Mouse (Mus musculus) mouse embryonic stem cell (cell line): ENCODE measurements at regions not wholly inside any gene's neighbourhood (a gene's known extent, or its start where the extent isn't known, plus 50 kb on each side); places are given as distances from the start of the nearest gene placed in this dataset.
"Not testable (repeated sequence)": the region's sequence is repeated elsewhere in the genome, so short reads cannot be mapped to it uniquely, and the experiment has no call there.

Experiments
- in situ Hi-C, 2 experiments: fragments of 300-500 bp; cut with MboI; formaldehyde crosslinking; loops; 1 replicate in 1 of 2; 3 replicates in 1 of 2; pipeline ENCODE4 v1.14.3; 2019 to 2020; ENCODE audit warnings: low sequenced_read_pairs in 2 of 2, low pct_unique_long_range_greater_than_20kb in 1 of 2, mixed read lengths in 1 of 2; ENCODE audit not compliant: unreplicated experiment in 1 of 2

GRCm38 (mm10) chr13:111860931-111861330 lies 52.1 kb upstream of the Map3k1 start:
- in situ Hi-C loops = no loop called here

- in situ Hi-C loops = no loop called here
Observed at GRCm38 (mm10) chr13:111862316-111862715, 53.5 kb upstream of the Map3k1 start.

- in situ Hi-C loops = no loop called here
Observed at GRCm38 (mm10) chr13:111865956-111866355, 57.2 kb upstream of the Map3k1 start.

GRCm38 (mm10) chr13:111867261-111867660 lies 58.5 kb upstream of the Map3k1 start:
- in situ Hi-C loops = no loop called here

GRCm38 (mm10) chr13:111867763-111868725 lies 59.3 kb upstream of the Map3k1 start:
- in situ Hi-C loops = no loop called here

GRCm38 (mm10) chr13:111868947-111869346 lies 60.2 kb upstream of the Map3k1 start:
- in situ Hi-C loops = no loop called here

- in situ Hi-C loops = no loop called here
Observed at GRCm38 (mm10) chr13:111869771-111870437, 61.1 kb upstream of the Map3k1 start.

- in situ Hi-C loops = no loop called here
Observed at GRCm38 (mm10) chr13:111870505-111870904, 61.7 kb upstream of the Map3k1 start.

- in situ Hi-C loops = no loop called here
Observed at GRCm38 (mm10) chr13:111871672-111872410, 63.0 kb upstream of the Map3k1 start.

GRCm38 (mm10) chr13:111874330-111874729 lies 65.5 kb upstream of the Map3k1 start:
- in situ Hi-C loops = no loop called here

GRCm38 (mm10) chr13:111876404-111876803 lies 67.6 kb upstream of the Map3k1 start:
- in situ Hi-C loops = no loop called here

- in situ Hi-C loops = no loop called here
Observed at GRCm38 (mm10) chr13:111876847-111877246, 68.1 kb upstream of the Map3k1 start.

- in situ Hi-C loops = not testable (repeated sequence)
Observed at GRCm38 (mm10) chr13:111883768-111884566, 75.2 kb upstream of the Map3k1 start.

- in situ Hi-C loops = no loop called here
Observed at GRCm38 (mm10) chr13:111890792-111891191, 82.0 kb upstream of the Map3k1 start.

- in situ Hi-C loops = no loop called here
Observed at GRCm38 (mm10) chr13:111892141-111892540, 83.3 kb upstream of the Map3k1 start.

GRCm38 (mm10) chr13:111893221-111893713 lies 84.5 kb upstream of the Map3k1 start:
- in situ Hi-C loops = no loop called here

- in situ Hi-C loops = no loop called here
Observed at GRCm38 (mm10) chr13:111894804-111895478, 86.1 kb upstream of the Map3k1 start.

- in situ Hi-C loops = no loop called here
Observed at GRCm38 (mm10) chr13:111896279-111896678, 87.5 kb upstream of the Map3k1 start.
